Mouse (Mus musculus): ENCODE results near the gene Atp6v1c2.

GRCm38 (mm10) chr12:17369551-17370325, 40.6 kb upstream of the Atp6v1c2 start:
- TF ChIP-seq CTCF (IDR thresholded peaks at IDR 0.05; ENCODE audit: borderline replicate concordance, control insufficient read depth, extremely low read depth, insufficient read depth, low read length, poor library complexity) (no peak), POLR2A (IDR thresholded peaks at IDR 0.05; ENCODE audit: control insufficient read depth, extremely low read depth, insufficient read depth, low read length, poor library complexity) (no peak)
